Mouse (Mus musculus) lung, postnatal 10 days (tissue): ENCODE results near the gene Prpsap2.

Experiments
- DNase-seq: peaks from one replicate; pipeline ENCODE4 v3.0.0; 2021

The Prpsap2 gene

GRCm38 (mm10) chr11:61714346-61715117 lies 47.4 kb downstream of the Prpsap2 start:
- DNase-seq: peak; percentile 85

GRCm38 (mm10) chr11:61713157-61713855 lies 48.6 kb downstream of the Prpsap2 start:
- DNase-seq: no peak

GRCm38 (mm10) chr11:61708928-61709327 lies 53.0 kb downstream of the Prpsap2 start:
- no peak for DNase-seq

GRCm38 (mm10) chr11:61706232-61706631 lies 55.7 kb downstream of the Prpsap2 start:
- no peak for DNase-seq

- no peak for DNase-seq
Observed at GRCm38 (mm10) chr11:61705581-61705980, 56.3 kb downstream of the Prpsap2 start.

GRCm38 (mm10) chr11:61702494-61702893 lies 59.4 kb downstream of the Prpsap2 start:
- no peak for DNase-seq

- no peak for DNase-seq
Observed at GRCm38 (mm10) chr11:61701696-61702095, 60.2 kb downstream of the Prpsap2 start.

GRCm38 (mm10) chr11:61699933-61700332 lies 62.0 kb downstream of the Prpsap2 start:
- DNase-seq: peak; percentile 40

- DNase-seq: no peak
Observed at GRCm38 (mm10) chr11:61699460-61699859, 62.4 kb downstream of the Prpsap2 start.

GRCm38 (mm10) chr11:61698852-61699251 lies 63.0 kb downstream of the Prpsap2 start:
- DNase-seq: no peak

- no peak for DNase-seq
Observed at GRCm38 (mm10) chr11:61692996-61693395, 68.9 kb downstream of the Prpsap2 start.

- no peak for DNase-seq
Observed at GRCm38 (mm10) chr11:61687595-61687994, 74.3 kb downstream of the Prpsap2 start.

GRCm38 (mm10) chr11:61686906-61687453 lies 74.9 kb downstream of the Prpsap2 start:
- no peak for DNase-seq

- no peak for DNase-seq
Observed at GRCm38 (mm10) chr11:61686141-61686540, 75.7 kb downstream of the Prpsap2 start.

GRCm38 (mm10) chr11:61685119-61685725 lies 76.7 kb downstream of the Prpsap2 start:
- DNase-seq: no peak

- DNase-seq: peak; percentile 74
Observed at GRCm38 (mm10) chr11:61683907-61684731, 77.8 kb downstream of the Prpsap2 start, which contains the start of gene Fam83g. Gene Fam83g, plus strand, starts transcription at chr11:61684091.
